Mouse (Mus musculus) common myeloid progenitor, adult 5-6 weeks (primary cell): ENCODE measurements around the gene Brpf3. TPM values are rescaled to one million over a fixed set of nuclear protein-coding genes. Genes with fewer than 3 reads are reported as not detected.
"Not testable (repeated sequence)": the region's sequence is repeated elsewhere in the genome, so short reads cannot be mapped to it uniquely, and the experiment has no call there.

Experiments used
- ATAC-seq: replicated peaks from 2 replicates; pipeline ENCODE4 v1.8.0; 2016; ENCODE audit warnings: low read depth, mild to moderate bottlenecking, moderate TSS enrichment, inconsistent platforms; ENCODE audit not compliant: poor library complexity, severe bottlenecking
- total RNA-seq: library from RNA; stranded (forward); fragments of 200-1000, 187-1606 nt; gene quantifications from 2 replicates; pipeline ENCODE4 v1.2.3, GENCODE M21; 2017

Gene Brpf3
- total RNA-seq, 1 experiment from 2014 or later: 9.7 TPM

DNA sequence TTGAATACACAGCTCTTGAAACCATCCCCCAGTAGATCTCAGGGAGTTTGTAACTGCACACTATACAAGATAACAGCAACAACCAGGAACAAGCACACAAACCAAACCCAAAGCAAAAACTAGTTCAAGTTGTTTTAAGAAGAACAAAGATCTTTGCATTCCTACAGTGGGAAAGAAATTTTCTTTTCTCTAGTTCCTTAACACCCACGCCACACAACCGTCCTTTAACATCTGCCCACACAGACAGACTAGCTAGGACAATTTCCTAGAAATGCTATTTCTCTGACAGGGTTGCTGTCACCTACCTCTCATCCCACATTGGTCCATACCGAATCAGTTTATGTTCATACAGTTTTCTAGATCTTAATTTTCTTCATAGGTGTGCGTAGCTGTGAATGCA is 3.9 kb upstream of the Brpf3 start:
- no peak for ATAC-seq

GRCm38 (mm10) chr17:28799291-28800160 is 1.4 kb upstream of the Brpf3 start:
- ATAC-seq: no peak

DNA sequence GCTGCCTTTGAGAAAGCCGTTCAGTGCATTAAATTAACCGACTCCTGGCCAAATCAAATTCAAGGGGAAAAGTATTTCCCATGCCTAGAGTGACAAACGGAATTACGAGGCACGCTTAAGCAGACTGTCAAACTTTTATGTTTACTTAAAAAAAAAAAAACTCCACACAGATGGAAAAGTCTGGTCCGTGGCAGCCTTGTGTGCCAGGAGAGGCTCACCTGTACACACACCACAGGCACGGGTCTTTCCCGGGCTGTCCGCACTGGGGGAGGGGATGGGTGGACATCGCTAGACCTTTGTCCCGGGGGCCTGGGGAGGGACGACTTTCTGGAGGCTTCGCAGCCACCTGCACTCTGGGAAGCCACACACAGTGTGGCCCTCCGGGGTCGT is 614 bp upstream of the Brpf3 start:
- ATAC-seq: 0 out of 2 replicates have a peak, but pooled peaks have one; percentile 0

DNA sequence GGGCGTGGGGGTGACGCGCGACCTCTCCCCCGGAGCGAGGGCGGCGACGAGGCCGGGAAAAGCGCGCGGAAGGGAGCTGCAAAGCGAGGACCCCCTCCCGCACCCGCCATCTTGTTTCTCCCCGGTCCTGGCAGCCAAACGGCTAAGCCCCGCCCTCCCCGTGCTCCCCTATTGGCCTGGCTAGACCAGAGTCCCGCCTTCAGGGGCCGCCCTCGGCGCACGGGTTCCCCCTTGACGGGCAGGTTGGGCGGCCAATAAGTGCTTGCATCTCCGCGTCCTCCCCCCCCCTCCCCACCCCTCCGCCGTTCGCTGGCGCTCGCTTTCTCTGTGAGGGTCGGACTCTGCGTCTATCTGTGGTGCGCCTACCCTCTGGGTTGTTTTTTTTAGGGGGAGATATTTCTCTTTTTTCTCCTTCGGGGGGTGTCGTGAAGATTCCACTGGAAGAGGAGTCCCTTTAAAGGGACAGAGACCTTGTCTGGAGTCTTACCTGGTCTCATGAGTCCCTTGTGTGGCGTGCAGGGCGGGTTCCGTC is 650 bp downstream of the Brpf3 start:
- peak; percentile 95 for ATAC-seq

- no peak for ATAC-seq
Measured at GRCm38 (mm10) chr17:28802006-28802481, 1.2 kb downstream of the Brpf3 start.

- no peak for ATAC-seq
Measured at GRCm38 (mm10) chr17:28803316-28803715, 2.4 kb downstream of the Brpf3 start.

GRCm38 (mm10) chr17:28804973-28805372 is 4.1 kb downstream of the Brpf3 start:
- ATAC-seq: no peak

DNA sequence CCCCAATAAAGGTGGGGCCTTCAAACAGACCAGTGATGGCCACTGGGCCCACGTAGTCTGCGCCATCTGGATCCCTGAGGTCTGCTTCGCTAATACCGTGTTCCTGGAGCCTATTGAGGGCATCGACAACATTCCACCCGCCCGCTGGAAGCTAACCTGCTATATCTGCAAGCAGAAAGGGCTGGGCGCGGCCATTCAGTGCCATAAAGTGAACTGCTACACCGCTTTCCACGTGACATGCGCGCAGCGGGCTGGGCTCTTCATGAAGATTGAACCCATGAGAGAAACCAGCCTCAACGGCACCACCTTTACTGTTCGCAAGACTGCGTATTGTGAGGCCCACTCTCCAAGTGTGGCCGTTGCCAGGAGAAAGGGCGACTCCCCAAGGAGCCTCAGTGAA is 5.9 kb downstream of the Brpf3 start:
- ATAC-seq: no peak

- no peak for ATAC-seq
Measured at GRCm38 (mm10) chr17:28808714-28809113, 7.8 kb downstream of the Brpf3 start.

- ATAC-seq: no peak
Measured at GRCm38 (mm10) chr17:28809175-28809831, 8.4 kb downstream of the Brpf3 start.

- no peak for ATAC-seq
Measured at GRCm38 (mm10) chr17:28812345-28812744, 11.5 kb downstream of the Brpf3 start.

DNA sequence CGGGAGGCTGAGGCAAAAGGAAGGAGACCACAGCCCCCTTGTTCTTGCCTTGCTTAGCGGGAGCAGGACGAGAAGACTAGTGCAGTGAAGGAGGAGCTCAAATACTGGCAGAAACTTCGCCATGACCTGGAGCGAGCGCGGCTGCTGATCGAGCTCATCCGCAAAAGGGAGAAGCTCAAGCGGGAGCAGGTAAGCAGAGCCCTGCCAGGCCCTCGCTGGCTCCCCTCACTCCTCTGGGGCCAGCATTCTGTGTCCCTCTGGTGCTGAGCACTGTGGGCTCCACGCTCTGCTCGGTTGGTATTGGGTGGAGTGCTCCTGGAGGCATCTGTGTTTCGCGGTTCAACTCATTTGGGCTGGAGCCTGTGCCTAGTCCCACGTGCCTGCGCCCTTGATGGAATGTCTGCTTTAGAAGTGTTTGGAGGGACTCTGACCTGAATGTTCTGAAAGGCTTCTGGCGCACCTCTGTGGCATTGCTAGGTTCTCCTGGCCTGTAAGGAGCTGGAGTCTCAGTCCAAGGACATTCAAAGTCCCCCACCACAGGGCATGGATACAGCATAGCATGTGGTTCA is 13.7 kb downstream of the Brpf3 start:
- ATAC-seq: no peak

DNA sequence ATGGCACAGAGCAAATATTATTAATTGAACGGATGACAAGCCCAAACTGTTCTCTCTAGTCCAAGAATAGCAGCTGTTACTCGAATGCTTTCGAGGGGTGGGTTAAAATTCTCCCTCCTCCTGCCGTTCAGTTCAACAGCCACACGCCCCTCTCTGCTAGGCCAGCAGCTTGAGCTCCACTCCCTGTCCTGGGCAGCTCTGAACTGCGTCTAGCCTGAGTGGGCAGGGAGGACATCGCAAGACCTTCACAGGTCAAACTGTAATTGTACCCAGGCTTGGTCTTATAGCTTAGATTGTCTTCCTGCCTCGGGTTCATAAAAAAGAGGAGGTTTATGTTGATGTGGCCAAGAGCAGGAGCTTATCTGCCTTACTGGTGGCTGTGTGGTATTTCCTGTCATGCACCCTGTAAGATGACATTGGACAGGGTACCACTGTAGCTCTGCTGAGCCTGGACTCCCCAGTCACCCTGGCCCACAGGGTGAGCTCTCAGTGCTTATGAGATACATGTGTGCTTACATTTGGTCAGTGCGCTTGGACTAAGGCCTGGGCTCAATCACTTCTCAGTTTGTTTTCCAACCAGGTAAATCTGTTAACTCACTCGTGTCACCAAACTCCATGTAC is 14.6 kb downstream of the Brpf3 start:
- ATAC-seq: peak; percentile 66

GRCm38 (mm10) chr17:28816326-28816725 is 15.4 kb downstream of the Brpf3 start:
- not testable (repeated sequence) for ATAC-seq

GRCm38 (mm10) chr17:28816875-28817811 is 16.3 kb downstream of the Brpf3 start:
- no peak for ATAC-seq

DNA sequence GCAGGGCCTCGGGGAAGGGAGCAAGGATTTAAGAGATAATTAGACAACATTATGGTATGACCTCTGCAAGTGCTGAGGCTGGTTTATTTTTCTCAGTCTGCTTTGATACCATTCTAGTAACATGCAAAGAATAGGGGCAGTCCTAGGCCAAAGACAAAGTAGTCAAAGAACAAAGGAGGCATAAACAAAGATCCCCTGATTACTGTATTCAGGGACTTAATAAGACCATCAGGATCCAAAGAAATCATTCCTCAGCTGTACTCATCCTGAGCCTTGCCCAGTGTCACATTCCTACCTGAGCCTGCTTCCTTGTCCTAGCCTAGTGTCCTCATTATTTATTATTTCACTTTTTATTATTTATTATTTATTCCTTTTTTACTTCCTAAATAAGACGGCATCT is 19.3 kb downstream of the Brpf3 start:
- ATAC-seq: no peak

GRCm38 (mm10) chr17:28823004-28823745 is 22.3 kb downstream of the Brpf3 start:
- ATAC-seq: peak; percentile 89

- ATAC-seq: no peak
Measured at GRCm38 (mm10) chr17:28823749-28824148, 22.9 kb downstream of the Brpf3 start.

GRCm38 (mm10) chr17:28824896-28825295 is 24.0 kb downstream of the Brpf3 start:
- ATAC-seq: no peak
